Mouse (Mus musculus) retina, postnatal 7 days (tissue): ENCODE data around the gene Vmn1r204.
"Not testable (repeated sequence)": the region's sequence is repeated elsewhere in the genome, so short reads cannot be mapped to it uniquely, and the experiment has no call there.

Source experiments
- DNase-seq: peaks from one replicate; pipeline ENCODE4 v3.0.0-alpha.2; 2012; ENCODE audit warnings: low read depth, low spot score

Gene Vmn1r204

GRCm38 (mm10) chr13:22552898-22553297, at the start of gene Vmn1r204:
Gene Vmn1r204 (plus strand): TSS chr13:22553198.
- DNase-seq: not testable (repeated sequence)

GRCm38 (mm10) chr13:22505281-22505680, 47.7 kb upstream of the Vmn1r204 start, which contains the start of gene Vmn1r202:
Gene Vmn1r202 (minus strand): TSS chr13:22505381.
- DNase-seq: no peak

- no peak for DNase-seq
These were observed 35.2 kb upstream of the Vmn1r204 start, which contains the start of gene Vmn1r203 for GRCm38 (mm10) chr13:22517814-22518213. Gene Vmn1r203 (plus strand): TSS chr13:22518114.

- DNase-seq: not testable (repeated sequence)
These were observed 21.9 kb downstream of the Vmn1r204 start for GRCm38 (mm10) chr13:22574911-22575310.

GRCm38 (mm10) chr13:22583336-22583735, 30.3 kb downstream of the Vmn1r204 start:
- not testable (repeated sequence) for DNase-seq

- no peak for DNase-seq
These were observed 39.9 kb downstream of the Vmn1r204 start, which contains the start of gene Vmn1r205 for GRCm38 (mm10) chr13:22592900-22593299. Gene Vmn1r205 (minus strand): TSS chr13:22593000.
